Mouse (Mus musculus) forebrain, postnatal 0 days (tissue): Measurements from ENCODE around the gene Foxa3. TPM values are rescaled to one million over a fixed set of nuclear protein-coding genes. Genes with fewer than 3 reads are reported as not detected.

Experiments
- ATAC-seq: fragments of 200-750 bp; cut with Nextera tagmentation; 2 replicates; pipeline ENCODE4 v1.8.0; 2017; ENCODE audit warnings: mild to moderate bottlenecking, moderate library complexity
- DNase-seq: peaks from one replicate; pipeline ENCODE4 v3.0.0-alpha.2; 2015
- H3K27ac ChIP-seq: fragments of 300-500 bp; sonication (generic); 2 replicates; pipeline ENCODE4 v1.5.1; 2014; ENCODE audit warnings: low read depth, mild to moderate bottlenecking, antibody characterized with exemption, low read length, moderate library complexity, mixed read lengths
- H3K27me3 ChIP-seq: fragments of 300-500 bp; sonication (generic); 2 replicates; pipeline ENCODE4 v1.6.1; 2014; ENCODE audit warnings: mild to moderate bottlenecking, low read length, mixed read lengths; ENCODE audit not compliant: insufficient read depth
- H3K36me3 ChIP-seq: fragments of 300-500 bp; sonication (generic); 2 replicates; pipeline ENCODE4 v1.6.1; 2014; ENCODE audit warnings: mild to moderate bottlenecking, moderate library complexity; ENCODE audit not compliant: insufficient read depth
- H3K4me1 ChIP-seq: fragments of 300-500 bp; sonication (generic); 2 replicates; pipeline ENCODE4 v1.6.1; 2014; ENCODE audit warnings: antibody characterized with exemption; ENCODE audit not compliant: insufficient read depth
- H3K4me2 ChIP-seq: fragments of 300-500 bp; sonication (generic); 2 replicates; pipeline ENCODE4 v1.6.1; 2014; ENCODE audit warnings: low read depth, mild to moderate bottlenecking, moderate library complexity
- H3K4me3 ChIP-seq: fragments of 300-500 bp; sonication (generic); 2 replicates; pipeline ENCODE4 v1.5.1; 2014; ENCODE audit warnings: low read depth, low read length, mixed read lengths
- H3K9ac ChIP-seq: fragments of 300-500 bp; sonication (generic); 2 replicates; pipeline ENCODE4 v1.6.1; 2014; ENCODE audit warnings: mild to moderate bottlenecking
- H3K9me3 ChIP-seq: fragments of 300-500 bp; sonication (generic); 2 replicates; pipeline ENCODE4 v1.6.1; 2016; ENCODE audit warnings: low read length
- CTCF ChIP-seq: sonication (generic); IDR thresholded peaks from 2 replicates; pipeline ENCODE4 v1.5.1; 2016; ENCODE audit warnings: antibody characterized with exemption, control low read depth, low read depth
- WGBS: fragments of 180-500 bp; shearing (Covaris S2); extraction: QIAGEN DNeasy Blood & Tissue Kit; methylation state at CpG from one replicate; pipeline ENCODE4 v1.1.7; 2014; 5-methylcytosine and 5-hydroxymethylcytosine counted together
- polyA plus RNA-seq: library from polyadenylated mRNA; unstranded; fragments of >200 nt; fragmentation: Nextera tagmentation; extraction: Ambion mirVana; gene quantifications from 2 replicates; pipeline ENCODE4 v1.2.1, GENCODE M21; 2015
- total RNA-seq: library from RNA; depleted of rRNA; stranded (reverse); fragments of >200 nt; gene quantifications from 2 replicates; pipeline ENCODE4 v1.2.3, GENCODE M21; 2014

The Foxa3 gene
- total and polyA plus RNA-seq, 2 experiments from 2014 or later, result not detected

DNA sequence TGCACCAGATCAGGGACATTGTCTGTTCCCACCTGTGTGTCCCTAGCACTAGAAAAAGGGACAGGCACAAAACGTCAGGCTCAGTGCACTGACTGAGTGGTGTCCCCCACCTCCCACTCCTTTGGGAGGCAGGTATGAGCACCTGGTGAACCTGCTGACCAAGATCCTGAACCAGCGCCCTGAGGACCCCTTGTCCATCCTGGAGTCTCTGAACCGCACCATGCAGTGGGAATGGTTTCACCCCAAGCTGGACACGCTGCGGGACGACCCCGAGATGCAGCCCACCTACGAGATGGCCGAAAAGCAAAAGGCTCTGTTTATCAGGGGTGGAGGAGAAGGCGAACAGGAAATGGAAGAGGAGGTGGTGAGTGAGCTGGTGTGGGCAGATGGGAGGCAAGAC is 34.1 kb upstream of the Foxa3 start:
- H3K36me3 ChIP-seq, result peaks cover 2% of the 10 kb centered on the region; the same call in 1 of the 2 replicates
- no peak overlapping the region for H3K27ac ChIP-seq
- no peak overlapping the region for H3K9ac ChIP-seq
- ATAC-seq (no peak), DNase-seq (no peak)
- no peaks in the 10 kb centered on the region for H3K4me1 ChIP-seq
- H3K4me2 ChIP-seq, result no peak overlapping the region
- no peak for TF ChIP-seq CTCF
- H3K4me3 ChIP-seq, result no peak overlapping the region
- no peaks in the 10 kb centered on the region for H3K9me3 ChIP-seq
- WGBS, result 92% methylated on average over 10 of the region's 10 CpGs
- H3K27me3 ChIP-seq, result no peaks in the 10 kb centered on the region

DNA sequence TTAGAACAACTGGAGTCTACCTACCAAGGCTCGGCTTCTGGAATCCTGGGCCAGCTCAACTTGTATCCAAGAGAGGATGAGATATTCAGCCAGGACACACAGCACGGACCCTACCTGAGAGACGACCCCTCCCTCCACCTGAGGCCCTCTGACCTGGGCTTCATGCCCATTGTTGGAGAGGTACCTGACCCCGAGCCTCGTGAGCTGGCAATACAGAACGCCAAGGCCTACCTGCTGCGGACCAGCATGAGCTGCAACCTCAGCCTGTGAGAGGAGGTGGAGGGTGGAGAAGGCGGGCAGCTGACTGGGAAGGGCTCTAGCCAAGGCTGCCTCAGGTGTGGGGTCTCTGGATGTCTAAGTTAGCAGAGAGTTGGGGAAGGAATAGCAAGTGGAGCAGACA is 31.8 kb upstream of the Foxa3 start:
- Histone ChIP-seq H3K9ac (no peak overlapping the region), H3K27ac (no peak overlapping the region), H3K4me3 (no peak overlapping the region), H3K36me3 (peaks cover 23% of the 10 kb centered on the region), H3K4me1 (no peaks in the 10 kb centered on the region), H3K27me3 (no peaks in the 10 kb centered on the region), H3K4me2 (no peak overlapping the region), H3K9me3 (no peaks in the 10 kb centered on the region)
- no peak for ATAC-seq
- no peak for TF ChIP-seq CTCF
- WGBS, result 91% methylated on average over 8 of the region's 8 CpGs
- DNase-seq, result no peak

DNA sequence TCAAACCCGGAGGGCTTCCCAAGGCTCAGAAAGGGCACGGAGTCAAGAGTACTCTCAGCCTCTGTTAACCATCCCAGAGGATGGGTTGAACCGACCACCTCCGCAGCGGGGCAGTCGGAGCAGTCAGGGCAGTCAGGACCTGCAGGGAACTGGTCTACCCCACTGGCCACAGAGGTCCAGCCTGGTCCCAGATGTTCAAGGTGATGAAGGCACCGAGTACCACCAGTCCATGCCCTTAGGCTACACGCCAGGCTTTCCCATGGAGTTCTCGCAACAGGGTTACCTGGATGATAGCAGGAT is 31.4 kb upstream of the Foxa3 start:
- DNase-seq (no peak), ATAC-seq (no peak)
- Histone ChIP-seq H3K27ac (no peak overlapping the region), H3K27me3 (no peaks in the 10 kb centered on the region), H3K36me3 (peaks cover 27% of the 10 kb centered on the region), H3K9me3 (no peaks in the 10 kb centered on the region), H3K9ac (peak overlapping the region; percentile 40), H3K4me3 (peak overlapping the region; percentile 9), H3K4me1 (no peaks in the 10 kb centered on the region), H3K4me2 (peak overlapping the region; percentile 44)
- TF ChIP-seq CTCF, result no peak
- WGBS, result 65% methylated on average over 9 of the region's 9 CpGs

DNA sequence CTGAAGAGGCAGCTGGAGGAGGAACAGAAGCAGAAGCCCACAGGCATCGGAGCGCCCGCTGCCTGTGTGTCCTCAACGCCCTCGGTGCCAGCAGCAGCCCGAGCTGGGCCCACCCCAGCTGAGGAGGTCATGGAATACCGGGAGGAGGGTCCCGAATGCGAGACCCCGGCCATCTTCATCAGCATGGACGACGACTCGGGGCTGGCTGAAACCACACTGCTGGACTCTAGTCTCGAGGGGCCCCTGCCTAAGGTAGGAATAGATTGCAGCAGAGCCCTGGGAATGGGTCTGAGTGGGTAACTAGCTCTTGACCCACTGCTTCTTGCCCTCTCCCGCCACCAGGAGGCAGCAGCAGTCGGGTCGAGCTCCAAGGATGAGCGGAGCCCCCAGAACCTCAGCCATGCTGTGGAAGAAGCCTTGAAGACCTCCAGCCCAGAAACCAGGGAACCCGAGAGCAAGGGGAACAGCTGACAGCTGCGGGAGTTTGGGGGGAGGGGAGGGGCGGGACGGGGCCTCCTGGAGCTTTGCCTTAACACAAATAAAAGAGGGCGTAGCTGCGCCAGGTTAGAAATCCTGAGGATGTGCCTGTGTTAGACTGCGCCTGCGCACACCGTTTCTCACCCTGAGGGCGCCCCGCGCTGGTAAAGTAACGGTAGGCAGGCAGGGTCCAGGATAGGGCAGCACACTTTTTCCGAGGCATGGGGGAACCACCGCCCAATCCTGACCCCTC is 30.9 kb upstream of the Foxa3 start, which contains the start of gene Rsph6a:
Gene Rsph6a (plus strand): TSS at position 644 of the 730 bp plus-strand sequence.
- Histone ChIP-seq H3K27ac (0 out of 2 replicates have a peak within 1 kb of the TSS, but pooled peaks have one; percentile 9), H3K27me3 (no peaks in the 10 kb centered on the region), H3K9ac (peak within 1 kb of the TSS; percentile 40), H3K36me3 (peaks cover 32% of the 10 kb centered on the region), H3K4me3 (peak within 1 kb of the TSS; percentile 9), H3K9me3 (no peaks in the 10 kb centered on the region), H3K4me1 (no peaks in the 10 kb centered on the region), H3K4me2 (peak within 1 kb of the TSS; percentile 44)
- DNase-seq (peak; percentile 80), ATAC-seq (peak; percentile 81)
- 28% methylated on average over 33 of the region's 33 CpGs for WGBS
- peak; percentile 70 for TF ChIP-seq CTCF

DNA sequence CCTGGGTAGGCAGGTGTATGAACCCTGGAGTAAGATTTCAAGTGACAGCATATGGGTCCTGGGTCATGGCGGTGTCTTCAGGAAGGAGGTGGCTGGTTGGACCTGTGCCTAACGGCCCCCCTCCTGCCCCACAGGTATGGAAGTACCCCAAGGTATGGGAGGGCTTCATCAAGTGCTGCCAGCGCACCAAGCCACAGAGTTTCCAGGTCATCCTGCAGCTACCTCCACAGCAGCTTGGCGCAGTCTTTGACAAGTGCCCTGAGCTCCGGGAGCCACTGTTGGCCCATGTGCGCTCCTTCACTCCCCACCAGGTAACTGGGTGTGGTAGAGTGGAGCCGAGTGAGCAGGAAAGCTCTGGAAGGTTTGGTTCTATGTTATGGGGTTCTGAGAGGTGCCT is 29.8 kb upstream of the Foxa3 start:
- H3K4me3 ChIP-seq, result no peak overlapping the region
- H3K4me1 ChIP-seq, result no peaks in the 10 kb centered on the region
- peaks cover 42% of the 10 kb centered on the region for H3K36me3 ChIP-seq
- H3K4me2 ChIP-seq, result no peak overlapping the region
- ATAC-seq (no peak), DNase-seq (no peak)
- no peak for TF ChIP-seq CTCF
- no peaks in the 10 kb centered on the region for H3K27me3 ChIP-seq
- 90% methylated on average over 7 of the region's 7 CpGs for WGBS
- no peak overlapping the region for H3K9ac ChIP-seq
- H3K27ac ChIP-seq, result no peak overlapping the region
- no peaks in the 10 kb centered on the region for H3K9me3 ChIP-seq

DNA sequence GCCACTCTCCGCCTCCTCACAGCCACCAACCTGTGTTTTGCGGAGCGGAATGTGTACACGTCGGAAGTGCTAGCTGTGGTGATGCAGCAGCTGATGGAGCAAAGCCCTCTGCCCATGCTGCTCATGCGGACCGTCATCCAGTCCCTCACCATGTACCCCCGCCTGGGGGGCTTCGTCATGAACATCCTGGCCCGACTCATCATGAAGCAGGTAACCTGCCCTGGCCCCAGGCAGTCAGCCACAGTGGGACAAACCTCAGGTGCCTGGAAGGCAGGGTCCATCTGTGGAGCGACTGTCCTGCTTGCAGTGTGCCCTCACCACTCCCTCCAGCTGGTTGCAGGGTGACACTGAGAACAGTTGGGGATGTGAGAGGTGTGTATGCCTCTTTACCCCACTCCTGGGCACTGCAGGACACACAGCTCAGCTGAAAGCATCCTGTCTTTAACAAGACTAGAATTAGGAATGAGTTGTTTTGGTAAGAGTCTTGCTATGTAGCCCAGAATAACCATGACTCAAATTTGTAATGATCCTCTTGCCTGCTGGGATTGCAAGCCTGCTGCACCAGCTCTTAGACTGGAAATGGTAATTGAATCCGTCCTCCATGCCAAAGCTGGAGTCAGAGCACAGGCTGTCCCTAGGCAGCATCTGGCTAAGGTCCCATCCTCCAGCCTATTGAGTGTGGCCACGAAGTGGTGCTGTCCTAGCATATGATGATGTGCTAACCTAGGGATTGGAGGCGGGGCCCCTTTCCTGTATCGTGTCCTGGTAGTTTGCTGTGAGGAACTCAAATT is 29.2 kb upstream of the Foxa3 start:
- no peak overlapping the region for H3K27ac ChIP-seq

DNA sequence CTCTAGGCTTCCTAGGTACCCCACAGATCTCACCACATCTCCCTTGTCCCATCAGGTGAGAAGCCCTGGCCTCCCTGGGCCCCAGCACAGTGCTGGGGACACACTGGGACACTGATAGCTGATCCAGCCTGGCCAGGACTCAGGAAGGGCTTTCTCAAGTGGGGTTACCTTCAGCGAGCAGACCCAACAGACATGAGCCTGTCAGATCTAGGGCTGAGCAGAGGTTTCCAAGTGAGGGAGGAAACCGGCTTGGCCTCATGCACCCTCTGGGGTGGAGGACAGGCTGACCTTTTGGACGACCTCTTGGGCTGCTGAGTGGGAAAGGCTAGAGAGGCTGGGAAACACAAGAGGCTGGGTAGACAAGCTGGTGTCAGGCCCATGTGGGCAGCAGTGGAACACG is 27.8 kb upstream of the Foxa3 start:
- Histone ChIP-seq H3K27ac (no peak overlapping the region), H3K9ac (no peak overlapping the region), H3K4me3 (no peak overlapping the region), H3K36me3 (peaks cover 62% of the 10 kb centered on the region), H3K27me3 (no peaks in the 10 kb centered on the region), H3K9me3 (no peaks in the 10 kb centered on the region), H3K4me1 (no peaks in the 10 kb centered on the region), H3K4me2 (no peak overlapping the region)
- DNase-seq (no peak), ATAC-seq (no peak)
- TF ChIP-seq CTCF, result no peak
- WGBS, result 77% methylated on average over 4 of the region's 4 CpGs

More for the DNA sequence above, 29.2 kb upstream of the Foxa3 start:
- WGBS, result 88% methylated on average over 15 of the region's 15 CpGs
- ATAC-seq (no peak), DNase-seq (no peak)
- H3K36me3 ChIP-seq, result peaks cover 48% of the 10 kb centered on the region
- H3K4me2 ChIP-seq, result no peak overlapping the region
- no peak for TF ChIP-seq CTCF
- H3K9me3 ChIP-seq, result no peaks in the 10 kb centered on the region
- no peak overlapping the region for H3K9ac ChIP-seq
- no peaks in the 10 kb centered on the region for H3K27me3 ChIP-seq
- H3K4me1 ChIP-seq, result no peaks in the 10 kb centered on the region
- no peak overlapping the region for H3K4me3 ChIP-seq
